Mouse (Mus musculus) hindbrain, embryonic 10.5 days (tissue): ENCODE data around the gene Adarb2. TPM values are rescaled to one million over a fixed set of nuclear protein-coding genes. Genes with fewer than 3 reads are reported as not detected.
"Not testable (repeated sequence)": the region's sequence is repeated elsewhere in the genome, so short reads cannot be mapped to it uniquely, and the experiment has no call there.

Experiments
- DNase-seq: peaks from one replicate; pipeline ENCODE4 v3.0.0-alpha.2; 2017; ENCODE audit warnings: low spot score
- H3K27ac ChIP-seq: fragments of 300-500 bp; sonication (generic); 2 replicates; pipeline ENCODE4 v1.5.1; 2016; ENCODE audit warnings: mild to moderate bottlenecking, moderate library complexity
- H3K27me3 ChIP-seq: fragments of 300-500 bp; sonication (generic); 2 replicates; pipeline ENCODE4 v1.6.1; 2016; ENCODE audit warnings: mild to moderate bottlenecking; ENCODE audit not compliant: poor library complexity, insufficient read depth, severe bottlenecking
- H3K36me3 ChIP-seq: fragments of 300-500 bp; sonication (generic); 2 replicates; pipeline ENCODE4 v1.6.1; 2016; ENCODE audit warnings: mild to moderate bottlenecking, moderate library complexity
- H3K4me1 ChIP-seq: fragments of 300-500 bp; sonication (generic); replicated peaks from 2 replicates; pipeline ENCODE4 v1.6.1; 2016; ENCODE audit warnings: mild to moderate bottlenecking
- H3K4me3 ChIP-seq: fragments of 300-500 bp; sonication (generic); 2 replicates; pipeline ENCODE4 v1.5.1; 2016; ENCODE audit warnings: mild to moderate bottlenecking, moderate library complexity
- H3K9me3 ChIP-seq: fragments of 300-500 bp; sonication (generic); 2 replicates; pipeline ENCODE4 v1.6.1; 2016; ENCODE audit warnings: mild to moderate bottlenecking, moderate library complexity
- WGBS: fragments of 180-500 bp; shearing (Covaris S2); methylation state at CpG from one replicate; pipeline ENCODE4 v1.1.7; 2016; 5-methylcytosine and 5-hydroxymethylcytosine counted together
- polyA plus RNA-seq: library from polyadenylated mRNA; unstranded; fragments of >200 nt; fragmentation: Nextera tagmentation; extraction: Ambion mirVana; gene quantifications from 2 replicates; pipeline ENCODE4 v1.2.1, GENCODE M21; 2016

The Adarb2 gene
- polyA plus RNA-seq, 1 experiment from 2014 or later, result 10.3 TPM

- H3K36me3 ChIP-seq, result no peaks in the 10 kb centered on the region
- H3K27me3 ChIP-seq, result no peaks in the 10 kb centered on the region
- no peak for DNase-seq
- WGBS, result 89% methylated on average over 7 of the region's 7 CpGs
- no peak overlapping the region for H3K27ac ChIP-seq
- H3K9me3 ChIP-seq, result no peaks in the 10 kb centered on the region
- H3K4me1 ChIP-seq, result no peaks in the 10 kb centered on the region
- no peak overlapping the region for H3K4me3 ChIP-seq
Measured at GRCm38 (mm10) chr13:8587447-8587846, 384.8 kb downstream of the Adarb2 start.

- no peak for DNase-seq
- Histone ChIP-seq H3K4me3 (no peak overlapping the region), H3K36me3 (no peaks in the 10 kb centered on the region), H3K4me1 (no peaks in the 10 kb centered on the region), H3K27ac (no peak overlapping the region), H3K9me3 (no peaks in the 10 kb centered on the region), H3K27me3 (no peaks in the 10 kb centered on the region)
- 80% methylated on average over 3 of the region's 3 CpGs for WGBS
Measured at GRCm38 (mm10) chr13:8590460-8590859, 387.8 kb downstream of the Adarb2 start.

GRCm38 (mm10) chr13:8596977-8597646 is 394.4 kb downstream of the Adarb2 start:
- Histone ChIP-seq H3K27me3 (no peaks in the 10 kb centered on the region), H3K9me3 (no peaks in the 10 kb centered on the region), H3K4me3 (no peak overlapping the region), H3K4me1 (no peaks in the 10 kb centered on the region), H3K27ac (no peak overlapping the region), H3K36me3 (no peaks in the 10 kb centered on the region)
- 80% methylated on average over 4 of the region's 4 CpGs for WGBS
- DNase-seq, result no peak

GRCm38 (mm10) chr13:8597647-8598017 is 395.0 kb downstream of the Adarb2 start:
- H3K4me3 ChIP-seq, result no peak overlapping the region
- no peak overlapping the region for H3K27ac ChIP-seq
- H3K27me3 ChIP-seq, result no peaks in the 10 kb centered on the region
- no peaks in the 10 kb centered on the region for H3K4me1 ChIP-seq
- H3K36me3 ChIP-seq, result no peaks in the 10 kb centered on the region
- no peaks in the 10 kb centered on the region for H3K9me3 ChIP-seq
- 94% methylated on average over 6 of the region's 6 CpGs for WGBS
- DNase-seq, result no peak

DNA sequence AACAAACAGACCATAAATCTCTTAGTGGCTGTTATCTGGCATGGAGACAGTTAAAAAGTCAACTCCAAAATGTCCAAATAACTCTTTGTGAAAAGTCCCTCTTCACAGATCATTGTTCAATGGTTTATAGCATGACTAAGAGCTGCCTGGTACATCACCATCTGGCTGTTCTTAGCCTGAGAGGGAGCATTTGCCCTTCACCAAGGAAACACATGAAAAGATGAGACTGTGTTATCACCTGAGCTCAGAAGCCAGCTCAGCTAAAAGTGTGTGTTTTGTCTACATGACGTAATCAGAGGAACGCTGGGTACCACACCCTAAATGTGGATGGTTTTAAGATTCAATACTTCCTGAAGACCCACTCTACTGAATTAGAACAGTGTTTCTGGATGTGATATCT is 403.0 kb downstream of the Adarb2 start:
- DNase-seq, result no peak
- H3K27me3 ChIP-seq, result no peaks in the 10 kb centered on the region
- no peaks in the 10 kb centered on the region for H3K36me3 ChIP-seq
- no peak overlapping the region for H3K4me3 ChIP-seq
- no peak overlapping the region for H3K27ac ChIP-seq
- no peaks in the 10 kb centered on the region for H3K9me3 ChIP-seq
- 87% methylated on average over 2 of the region's 2 CpGs for WGBS
- no peaks in the 10 kb centered on the region for H3K4me1 ChIP-seq

DNA sequence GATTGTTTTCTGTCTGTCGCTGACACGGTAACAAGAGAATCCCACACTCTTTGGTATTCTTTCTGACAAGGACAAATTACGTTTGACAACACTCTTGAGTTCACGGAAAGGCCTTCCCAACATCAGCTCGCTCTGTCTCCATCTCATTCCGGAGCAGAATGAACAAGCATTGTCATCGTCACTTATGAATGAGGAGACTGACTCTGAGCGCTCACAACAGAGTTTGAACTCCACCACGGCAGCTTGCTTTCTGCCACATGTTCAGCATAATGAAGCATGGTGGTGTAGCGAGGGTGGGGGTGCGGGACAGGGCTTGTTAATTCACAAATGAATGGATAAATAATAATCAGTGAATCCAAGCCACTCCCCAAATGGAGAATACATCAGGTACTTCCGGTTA is 405.4 kb downstream of the Adarb2 start:
- 73% methylated on average over 12 of the region's 12 CpGs for WGBS
- no peaks in the 10 kb centered on the region for H3K4me1 ChIP-seq
- H3K36me3 ChIP-seq, result no peaks in the 10 kb centered on the region
- no peak overlapping the region for H3K4me3 ChIP-seq
- no peaks in the 10 kb centered on the region for H3K9me3 ChIP-seq
- H3K27me3 ChIP-seq, result no peaks in the 10 kb centered on the region
- no peak overlapping the region for H3K27ac ChIP-seq
- DNase-seq, result no peak

- not testable (repeated sequence) for H3K27me3 ChIP-seq, DNase-seq, H3K9me3 ChIP-seq, H3K4me3 ChIP-seq, H3K36me3 ChIP-seq, H3K4me1 ChIP-seq, H3K27ac ChIP-seq
- 82% methylated on average over 6 of the region's 6 CpGs for WGBS
Measured at GRCm38 (mm10) chr13:8608918-8609317, 406.3 kb downstream of the Adarb2 start.

- no peaks in the 10 kb centered on the region for H3K36me3 ChIP-seq
- no peaks in the 10 kb centered on the region for H3K9me3 ChIP-seq
- H3K27ac ChIP-seq, result no peak overlapping the region
- no peak for DNase-seq
- no peaks in the 10 kb centered on the region for H3K27me3 ChIP-seq
- H3K4me1 ChIP-seq, result no peaks in the 10 kb centered on the region
- 89% methylated on average over 8 of the region's 8 CpGs for WGBS
- H3K4me3 ChIP-seq, result no peak overlapping the region
Measured at GRCm38 (mm10) chr13:8610956-8611355, 408.3 kb downstream of the Adarb2 start.

GRCm38 (mm10) chr13:8612618-8613391 is 410.1 kb downstream of the Adarb2 start:
- H3K9me3 ChIP-seq, result no peaks in the 10 kb centered on the region
- no peaks in the 10 kb centered on the region for H3K36me3 ChIP-seq
- H3K4me3 ChIP-seq, result no peak overlapping the region
- no peaks in the 10 kb centered on the region for H3K27me3 ChIP-seq
- WGBS, result 79% methylated on average over 14 of the region's 14 CpGs
- no peaks in the 10 kb centered on the region for H3K4me1 ChIP-seq
- H3K27ac ChIP-seq, result no peak overlapping the region
- no peak for DNase-seq

- H3K36me3 ChIP-seq, result no peaks in the 10 kb centered on the region
- H3K4me1 ChIP-seq, result no peaks in the 10 kb centered on the region
- WGBS, result 90% methylated on average over 1 of the region's 1 CpGs
- H3K27me3 ChIP-seq, result no peaks in the 10 kb centered on the region
- H3K9me3 ChIP-seq, result no peaks in the 10 kb centered on the region
- no peak for DNase-seq
- no peak overlapping the region for H3K27ac ChIP-seq
- H3K4me3 ChIP-seq, result no peak overlapping the region
Measured at GRCm38 (mm10) chr13:8616685-8617084, 414.0 kb downstream of the Adarb2 start.

DNA sequence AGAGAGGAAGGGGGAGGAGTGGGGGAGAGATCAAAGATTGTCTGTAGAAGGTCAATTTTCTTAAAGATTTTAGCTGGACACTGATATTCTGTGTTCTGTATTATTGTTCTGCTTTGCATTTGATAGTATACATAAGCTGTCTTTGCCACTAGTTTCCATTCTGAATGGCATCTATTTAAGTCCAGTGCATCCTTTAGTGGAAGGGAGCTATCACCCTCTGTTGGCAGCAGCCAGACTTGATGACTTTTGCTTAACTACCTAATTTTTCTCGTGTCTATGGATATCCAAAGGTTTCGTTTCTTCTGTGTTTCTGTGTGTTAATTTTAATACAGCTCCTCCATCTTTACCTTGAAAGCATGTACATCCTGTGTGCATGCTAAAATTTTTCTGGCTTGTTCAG is 419.6 kb downstream of the Adarb2 start:
- H3K4me3 ChIP-seq, result no peak overlapping the region
- no peaks in the 10 kb centered on the region for H3K4me1 ChIP-seq
- DNase-seq, result no peak
- 83% methylated on average over 2 of the region's 2 CpGs for WGBS
- no peak overlapping the region for H3K27ac ChIP-seq
- H3K36me3 ChIP-seq, result no peaks in the 10 kb centered on the region
- no peaks in the 10 kb centered on the region for H3K9me3 ChIP-seq
- H3K27me3 ChIP-seq, result no peaks in the 10 kb centered on the region

DNA sequence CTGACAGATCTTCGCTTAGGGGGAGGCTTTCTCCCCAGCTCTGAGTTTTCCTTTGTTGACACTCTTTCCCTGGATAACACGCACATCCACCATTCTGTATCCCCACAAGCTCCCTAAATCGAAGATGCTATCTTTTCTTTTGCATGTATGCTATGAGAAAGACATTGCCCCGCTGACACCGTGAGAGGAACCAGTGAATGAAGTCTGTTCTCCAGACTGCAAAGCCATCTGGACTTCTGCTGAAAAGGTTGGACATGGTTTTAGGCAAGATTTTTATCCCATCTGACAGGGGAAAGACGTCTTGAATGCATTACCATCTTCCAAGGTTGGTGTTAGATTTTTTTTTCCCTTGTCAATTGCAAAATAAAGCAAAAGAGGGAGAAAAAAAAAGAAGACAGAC is 426.9 kb downstream of the Adarb2 start:
- Histone ChIP-seq H3K27ac (no peak overlapping the region), H3K4me1 (peaks cover 28% of the 10 kb centered on the region), H3K27me3 (no peaks in the 10 kb centered on the region), H3K36me3 (no peaks in the 10 kb centered on the region), H3K4me3 (no peak overlapping the region), H3K9me3 (no peaks in the 10 kb centered on the region)
- DNase-seq, result no peak
- 84% methylated on average over 6 of the region's 6 CpGs for WGBS

DNA sequence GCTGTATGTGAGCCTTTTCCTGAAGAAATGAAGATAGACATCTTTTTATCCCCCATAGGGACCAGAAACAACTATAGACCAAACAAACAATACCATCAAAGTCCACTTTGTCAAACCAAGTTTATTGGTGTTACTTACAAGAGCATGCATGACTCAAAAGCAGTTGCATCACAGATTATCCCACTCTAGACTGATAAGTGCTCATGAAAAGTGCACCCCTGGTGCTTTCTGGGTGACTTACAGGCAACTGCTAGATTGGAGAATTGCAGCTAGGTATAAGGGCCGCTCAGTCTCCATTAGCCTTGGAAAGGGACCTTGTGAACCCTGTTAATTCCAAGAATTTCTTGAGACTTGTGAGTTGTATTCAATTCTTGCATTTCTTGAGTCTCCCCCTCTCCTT is 429.0 kb downstream of the Adarb2 start:
- H3K4me3 ChIP-seq, result no peak overlapping the region
- H3K4me1 ChIP-seq, result peaks cover 28% of the 10 kb centered on the region
- H3K9me3 ChIP-seq, result no peaks in the 10 kb centered on the region
- no peaks in the 10 kb centered on the region for H3K36me3 ChIP-seq
- DNase-seq, result no peak
- H3K27me3 ChIP-seq, result no peaks in the 10 kb centered on the region
- 96% methylated on average over 1 of the region's 1 CpGs for WGBS
- H3K27ac ChIP-seq, result no peak overlapping the region
